Mouse (Mus musculus): ENCODE measurements at regions not wholly inside any gene's neighbourhood (a gene's known extent, or its start where the extent isn't known, plus 50 kb on each side); places are given as distances from the start of the nearest gene placed in this dataset.

- DNase-seq (ENCODE audit: extremely low spot score in 1 of 2, low spot score in 2 of 2), result no peak
- intact Hi-C loops (cut with DNase I), result no loop called here
Measured at GRCm38 (mm10) chr10:95090035-95090434, 145.4 kb upstream of the Plxnc1 start.

- intact Hi-C loops (cut with DNase I), result loop anchor here (5.0 kb wide), 3 partner anchors 96 to 389 kb away; partner anchors contain the start of gene Socs2
- DNase-seq (ENCODE audit: extremely low spot score in 1 of 2, low spot score in 2 of 2), result peak; percentile 44 to 67
Measured at GRCm38 (mm10) chr10:95087864-95088570, 143.4 kb upstream of the Plxnc1 start.

- no peak for DNase-seq (ENCODE audit: extremely low spot score in 1 of 2, low spot score in 2 of 2)
- intact Hi-C loops (cut with DNase I), result loop anchor here (5.0 kb wide), 3 partner anchors 94 to 391 kb away; partner anchors contain the start of gene Socs2
Measured at GRCm38 (mm10) chr10:95086755-95087154, 142.1 kb upstream of the Plxnc1 start.

GRCm38 (mm10) chr10:95085688-95086268 lies 141.1 kb upstream of the Plxnc1 start:
- peak in 1 of 2 experiments; percentile 32 for DNase-seq (ENCODE audit: extremely low spot score in 1 of 2, low spot score in 2 of 2)
- intact Hi-C loops (cut with DNase I), result loop anchor here (5.0 kb wide), 3 partner anchors 93 to 392 kb away; partner anchors contain the start of gene Socs2

GRCm38 (mm10) chr10:95083341-95084148 lies 138.9 kb upstream of the Plxnc1 start:
- intact Hi-C loops (cut with DNase I), result loop anchor here (5.0 kb wide), 1 partner anchor 76 kb away; no protein-coding TSS in a partner anchor
- no peak for DNase-seq (ENCODE audit: extremely low spot score in 1 of 2, low spot score in 2 of 2)

- DNase-seq (ENCODE audit: extremely low spot score in 1 of 2, low spot score in 2 of 2), result peak; percentile 31 to 49
- intact Hi-C loops (cut with DNase I), result loop anchor here (5.0 kb wide), 1 partner anchor 75 kb away; no protein-coding TSS in a partner anchor
Measured at GRCm38 (mm10) chr10:95082634-95083033, 138.0 kb upstream of the Plxnc1 start.

- intact Hi-C loops (cut with DNase I), result loop anchor here (5.0 kb wide), 1 partner anchor 73 kb away; no protein-coding TSS in a partner anchor
- no peak for DNase-seq (ENCODE audit: extremely low spot score in 1 of 2, low spot score in 2 of 2)
Measured at GRCm38 (mm10) chr10:95079979-95080378, 135.3 kb upstream of the Plxnc1 start.

- DNase-seq (ENCODE audit: extremely low spot score in 1 of 2, low spot score in 2 of 2), result no peak
- intact Hi-C loops (cut with DNase I), result no loop called here
Measured at GRCm38 (mm10) chr10:95076421-95076820, 131.8 kb upstream of the Plxnc1 start.

- intact Hi-C loops (cut with DNase I), result no loop called here
- DNase-seq (ENCODE audit: extremely low spot score in 1 of 2, low spot score in 2 of 2), result no peak
Measured at GRCm38 (mm10) chr10:95075897-95076296, 131.3 kb upstream of the Plxnc1 start.

- peak in 1 of 2 experiments; percentile 47 for DNase-seq (ENCODE audit: extremely low spot score in 1 of 2, low spot score in 2 of 2)
- intact Hi-C loops (cut with DNase I), result no loop called here
Measured at GRCm38 (mm10) chr10:95074959-95075590, 130.4 kb upstream of the Plxnc1 start.

- intact Hi-C loops (cut with DNase I), result no loop called here
- DNase-seq (ENCODE audit: extremely low spot score in 1 of 2, low spot score in 2 of 2), result no peak
Measured at GRCm38 (mm10) chr10:95074381-95074780, 129.7 kb upstream of the Plxnc1 start.

GRCm38 (mm10) chr10:95067971-95068370 lies 123.3 kb upstream of the Plxnc1 start:
- no peak for DNase-seq (ENCODE audit: extremely low spot score in 1 of 2, low spot score in 2 of 2)
- intact Hi-C loops (cut with DNase I), result no loop called here

GRCm38 (mm10) chr10:95066774-95067173 lies 122.1 kb upstream of the Plxnc1 start:
- intact Hi-C loops (cut with DNase I), result no loop called here
- no peak for DNase-seq (ENCODE audit: extremely low spot score in 1 of 2, low spot score in 2 of 2)

GRCm38 (mm10) chr10:95059486-95060091 lies 115.0 kb upstream of the Plxnc1 start:
- DNase-seq (ENCODE audit: extremely low spot score in 1 of 2, low spot score in 2 of 2), result no peak
- intact Hi-C loops (cut with DNase I), result no loop called here

- intact Hi-C loops (cut with DNase I), result no loop called here
- no peak for DNase-seq (ENCODE audit: extremely low spot score in 1 of 2, low spot score in 2 of 2)
Measured at GRCm38 (mm10) chr10:95059078-95059477, 114.4 kb upstream of the Plxnc1 start.

- peak in 1 of 2 experiments; percentile 54 for DNase-seq (ENCODE audit: extremely low spot score in 1 of 2, low spot score in 2 of 2)
- intact Hi-C loops (cut with DNase I), result no loop called here
Measured at GRCm38 (mm10) chr10:95057051-95057714, 112.5 kb upstream of the Plxnc1 start.

- intact Hi-C loops (cut with DNase I), result no loop called here
Measured at GRCm38 (mm10) chr10:95056541-95056940, 111.9 kb upstream of the Plxnc1 start.

GRCm38 (mm10) chr10:95054869-95055268 lies 110.2 kb upstream of the Plxnc1 start:
- intact Hi-C loops (cut with DNase I), result no loop called here
- no peak for DNase-seq (ENCODE audit: extremely low spot score in 1 of 2, low spot score in 2 of 2)

More at GRCm38 (mm10) chr10:95056541-95056940, 111.9 kb upstream of the Plxnc1 start:
- no peak for DNase-seq (ENCODE audit: extremely low spot score in 1 of 2, low spot score in 2 of 2)
